Mouse (Mus musculus) splenic B cell, adult 2 months (primary cell): ENCODE data around the gene Tmem120b.

Experiments
- DNase-seq: peaks from one replicate; pipeline ENCODE4 v3.0.0-alpha.2; 2011; ENCODE audit warnings: low read depth, low spot score
- H3K27me3 ChIP-seq: 2 replicates; pipeline ENCODE4 v1.6.1; 2012; ENCODE audit warnings: mild to moderate bottlenecking, low read length, moderate library complexity, mixed read lengths; ENCODE audit not compliant: control insufficient read depth, poor library complexity, insufficient read depth, severe bottlenecking
- H3K36me3 ChIP-seq: 2 replicates; pipeline ENCODE4 v1.6.1; 2012; ENCODE audit warnings: mild to moderate bottlenecking, low read length, moderate library complexity, mixed read lengths; ENCODE audit not compliant: control insufficient read depth, poor library complexity, insufficient read depth, severe bottlenecking

The Tmem120b gene

DNA sequence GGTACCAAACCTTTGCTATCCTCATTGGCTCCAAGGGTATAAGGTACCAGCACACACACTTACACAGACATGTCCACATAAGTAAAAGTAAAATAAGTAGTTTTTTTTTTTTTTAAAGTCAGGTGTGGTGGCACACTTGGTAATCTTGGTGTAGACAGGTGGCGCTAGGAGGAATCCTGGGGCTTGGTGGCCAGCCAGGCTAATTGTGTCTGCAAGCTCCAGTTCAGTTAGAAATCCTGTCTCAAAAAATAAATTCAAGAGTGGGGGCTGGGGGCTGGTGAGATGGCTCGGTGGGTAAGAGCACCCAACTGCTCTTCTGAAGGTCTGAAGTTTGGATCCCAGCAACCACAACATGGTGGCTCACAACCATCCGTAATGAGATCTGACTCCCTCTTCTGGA, 5.1 kb upstream of the Tmem120b start:
- no peaks in the 10 kb centered on the region for H3K27me3 ChIP-seq
- DNase-seq, result no peak
- H3K36me3 ChIP-seq, result no peaks in the 10 kb centered on the region

DNA sequence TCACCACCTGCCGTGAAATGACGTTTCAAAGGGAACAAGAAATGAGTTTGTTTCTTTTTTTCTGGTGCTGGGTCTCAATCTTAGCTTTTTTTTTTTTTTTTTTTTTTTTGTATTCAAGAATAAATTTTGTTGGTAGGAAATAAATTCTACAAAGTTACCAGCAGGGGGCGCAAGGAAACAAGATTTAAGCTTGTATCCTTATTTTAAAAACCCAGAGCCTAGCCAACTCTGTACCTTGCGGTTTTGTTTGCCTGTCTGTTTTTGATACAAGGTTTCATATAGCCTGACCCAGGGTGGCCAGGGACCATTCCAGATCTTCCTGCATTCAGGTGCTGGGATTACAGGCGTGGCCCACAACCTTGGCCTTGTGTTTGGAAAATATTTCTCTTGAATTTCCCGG, 4.0 kb upstream of the Tmem120b start:
- no peaks in the 10 kb centered on the region for H3K36me3 ChIP-seq
- DNase-seq, result peak; percentile 92

DNA sequence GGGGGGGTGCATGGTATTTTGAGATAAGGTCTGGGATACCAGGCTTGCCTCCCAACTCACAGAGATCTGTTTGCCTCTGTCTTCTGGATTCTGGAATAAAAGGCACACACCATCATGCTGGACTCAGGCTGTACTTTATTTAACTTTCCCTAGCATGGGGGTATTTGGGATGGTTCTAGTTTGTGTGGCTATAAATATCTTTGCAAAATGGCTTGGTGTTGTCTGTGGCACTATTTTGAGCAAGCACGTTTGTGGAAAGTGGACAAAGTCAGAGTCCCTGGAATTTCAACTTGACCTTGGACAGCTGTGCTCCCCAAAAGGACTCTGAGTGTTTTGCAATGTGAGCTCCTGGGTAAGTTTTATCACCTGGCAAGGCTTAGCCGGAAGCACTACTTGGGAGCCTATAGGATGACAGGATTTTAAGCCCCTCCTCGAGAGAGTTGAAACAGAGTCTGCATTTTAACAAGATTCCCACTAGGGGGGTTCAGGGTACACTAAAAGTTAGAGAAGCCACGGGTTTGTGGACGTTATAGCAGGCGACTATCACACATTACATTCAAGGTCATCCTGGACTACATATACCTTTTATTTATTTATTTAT, 720 bp upstream of the Tmem120b start:
- peak; percentile 75 for DNase-seq
- H3K27me3 ChIP-seq, result no peaks in the 10 kb centered on the region

More for the DNA sequence above, 4.0 kb upstream of the Tmem120b start:
- H3K27me3 ChIP-seq, result no peaks in the 10 kb centered on the region

DNA sequence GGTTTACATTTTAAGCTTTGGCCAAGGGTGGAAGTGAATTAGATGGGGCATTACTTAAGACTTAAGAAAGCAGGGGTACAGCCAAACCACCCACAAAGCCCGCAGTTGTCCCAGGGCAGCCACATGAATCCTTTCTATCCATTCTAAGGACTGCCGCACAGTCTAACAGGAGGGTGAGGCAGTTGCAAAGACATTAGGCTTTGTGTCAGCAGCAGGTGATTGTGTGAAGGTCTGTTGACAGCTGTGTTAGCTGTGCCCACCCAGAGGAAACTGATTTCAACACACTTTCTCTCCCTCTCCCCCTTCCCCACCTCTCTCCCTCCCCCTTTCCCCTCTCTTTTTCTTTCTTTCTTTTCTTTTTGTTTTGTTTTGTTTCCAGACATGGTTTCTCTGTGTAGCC, 499 bp downstream of the Tmem120b start:
- no peak for DNase-seq
- Histone ChIP-seq H3K27me3 (no peaks in the 10 kb centered on the region), H3K36me3 (no peaks in the 10 kb centered on the region)

More for the DNA sequence above, 720 bp upstream of the Tmem120b start:
- no peaks in the 10 kb centered on the region for H3K36me3 ChIP-seq

DNA sequence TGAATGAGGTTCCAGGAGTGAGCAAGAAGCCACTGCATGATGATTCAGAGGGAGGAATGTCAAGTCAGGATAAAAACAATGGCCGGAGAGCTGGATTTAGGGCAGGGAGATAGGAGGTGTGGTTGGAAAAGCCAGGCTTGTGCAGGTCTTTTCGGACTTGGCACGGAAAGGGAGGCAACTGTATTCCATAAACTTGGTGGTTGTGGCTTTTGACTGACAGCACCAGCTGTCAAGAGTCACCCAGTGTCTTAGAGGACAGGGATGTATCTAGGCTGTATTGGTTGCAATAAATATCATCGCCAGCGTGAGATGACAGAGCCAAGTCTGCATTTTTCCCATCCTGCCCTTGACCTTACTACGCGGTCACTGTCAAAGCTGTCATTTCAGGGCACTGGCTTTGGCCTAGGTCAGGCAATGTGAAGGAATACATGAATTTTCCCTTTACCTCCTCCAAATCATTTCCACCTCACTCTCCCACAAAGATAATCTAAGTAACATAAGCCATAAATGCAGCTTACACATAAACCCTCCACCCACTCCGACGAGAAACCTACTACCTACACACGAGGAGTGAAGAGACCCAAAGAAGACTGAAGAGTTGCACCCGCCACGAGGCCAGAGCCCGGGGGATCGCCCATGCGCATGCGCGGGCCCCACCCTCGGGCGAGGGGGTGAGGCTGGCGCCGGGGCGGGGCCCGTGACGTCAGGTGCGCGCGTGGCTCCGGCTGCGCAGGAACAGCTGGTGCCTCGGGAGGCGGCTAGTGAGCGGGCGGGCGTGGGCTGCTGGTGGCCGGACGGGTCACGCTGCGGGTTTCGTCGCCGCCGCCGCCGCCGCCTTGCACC, 7.6 kb downstream of the Tmem120b start:
- H3K36me3 ChIP-seq, result no peaks in the 10 kb centered on the region
- DNase-seq, result peak; percentile 96
- no peaks in the 10 kb centered on the region for H3K27me3 ChIP-seq

DNA sequence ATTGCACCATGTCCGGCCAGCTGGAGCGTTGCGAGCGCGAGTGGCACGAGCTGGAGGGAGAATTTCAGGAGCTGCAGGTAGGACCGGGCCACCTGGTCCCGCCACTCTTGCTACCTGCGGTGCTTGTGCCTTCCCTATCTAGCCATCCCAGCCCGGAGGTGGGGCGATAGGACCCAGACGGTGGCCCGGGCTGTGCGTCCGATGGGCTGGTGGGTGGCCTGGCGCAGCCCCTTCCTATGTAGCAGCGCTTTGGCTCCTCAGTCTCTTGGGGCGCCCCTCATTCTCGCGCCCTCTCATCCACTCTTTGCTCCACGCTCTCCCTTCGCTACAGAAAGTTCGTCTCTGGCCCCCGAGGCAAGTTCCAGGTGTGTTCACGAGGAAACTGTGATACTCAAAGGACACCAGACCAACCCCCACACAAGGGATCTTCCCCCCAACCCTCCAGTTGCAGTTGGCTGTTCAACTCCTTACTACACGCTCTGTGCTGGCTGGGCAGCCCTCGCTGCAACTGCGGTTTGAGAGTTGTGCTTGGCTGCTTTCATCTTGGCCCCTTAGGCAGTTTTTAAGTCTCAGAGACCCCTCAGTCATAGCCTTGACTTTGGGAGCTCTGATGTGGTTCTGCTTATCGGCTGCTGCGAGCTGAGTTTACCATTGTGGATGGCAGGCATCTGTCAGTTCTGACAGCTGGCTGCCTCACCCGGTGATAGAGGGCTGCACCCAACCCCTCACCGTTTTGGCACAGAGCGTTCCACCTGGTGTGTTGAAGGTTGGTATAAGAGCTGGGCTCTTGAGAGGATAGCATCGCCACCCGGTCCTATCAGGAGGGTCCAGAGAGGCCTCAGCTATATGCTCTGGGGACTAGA, 8.4 kb downstream of the Tmem120b start:
- no peaks in the 10 kb centered on the region for H3K27me3 ChIP-seq
- DNase-seq, result peak; percentile 39
- no peaks in the 10 kb centered on the region for H3K36me3 ChIP-seq

DNA sequence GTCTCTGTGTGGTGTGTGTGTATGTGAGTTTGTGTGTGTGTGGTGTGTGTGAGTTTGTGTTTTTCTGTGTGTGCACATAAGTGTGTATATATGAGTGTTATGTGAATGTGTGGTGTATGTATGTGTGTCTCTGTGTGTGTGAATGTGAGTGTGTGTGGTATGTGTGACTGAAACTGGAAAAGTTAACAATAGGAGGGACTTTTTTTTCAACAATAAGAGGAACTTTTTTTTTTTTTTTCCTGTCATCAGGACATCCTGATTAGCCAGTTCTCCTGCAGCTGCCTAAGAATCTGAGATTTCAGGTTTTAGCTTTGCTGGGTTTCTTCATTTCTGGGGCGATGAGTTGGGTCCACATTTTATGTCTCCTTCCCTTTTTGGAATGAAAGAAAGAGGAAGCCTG, 11.4 kb downstream of the Tmem120b start:
- no peaks in the 10 kb centered on the region for H3K36me3 ChIP-seq
- DNase-seq, result no peak

DNA sequence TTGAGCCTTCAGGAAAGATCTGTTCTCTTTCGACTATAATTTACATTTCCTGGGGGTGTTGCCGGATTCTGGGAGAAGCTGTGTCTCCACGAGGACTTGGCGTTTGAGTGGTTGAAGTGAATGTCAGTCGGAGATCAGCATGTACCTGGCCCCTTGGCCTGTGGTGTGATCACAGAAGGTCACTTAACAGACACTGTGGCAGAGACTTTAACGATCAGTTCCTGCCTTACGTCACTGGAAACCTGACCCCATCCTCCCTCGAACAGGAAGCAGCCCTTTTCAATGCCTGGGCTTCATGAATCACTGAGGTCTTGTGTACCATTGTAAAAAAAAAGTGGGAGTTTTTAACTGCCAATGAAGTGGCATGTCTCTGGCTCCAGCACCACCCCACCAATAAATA, 11.8 kb downstream of the Tmem120b start:
- H3K27me3 ChIP-seq, result no peaks in the 10 kb centered on the region
- DNase-seq, result peak; percentile 48

More for the DNA sequence above, 11.4 kb downstream of the Tmem120b start:
- H3K27me3 ChIP-seq, result no peaks in the 10 kb centered on the region

DNA sequence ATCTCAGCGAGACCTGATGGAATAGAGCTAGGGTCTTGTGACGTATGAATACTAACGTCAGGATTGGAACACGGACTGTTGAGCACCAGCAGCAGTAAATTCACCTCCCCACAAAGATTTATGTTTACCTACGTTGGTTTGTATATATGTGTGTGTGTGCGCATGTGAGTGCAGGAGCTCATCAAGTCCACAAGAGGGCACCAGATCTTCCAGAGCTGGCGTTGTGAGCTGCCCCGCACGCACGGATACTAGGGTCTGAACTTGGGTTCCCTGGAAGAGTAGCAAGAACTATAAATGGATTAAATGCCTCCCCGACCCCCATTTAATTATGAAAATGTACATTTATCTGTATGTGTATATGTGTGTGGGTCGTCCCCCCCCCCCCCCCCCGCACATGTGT, 12.3 kb downstream of the Tmem120b start:
- DNase-seq, result no peak
- Histone ChIP-seq H3K36me3 (no peaks in the 10 kb centered on the region), H3K27me3 (no peaks in the 10 kb centered on the region)

More for the DNA sequence above, 11.8 kb downstream of the Tmem120b start:
- H3K36me3 ChIP-seq, result no peaks in the 10 kb centered on the region

DNA sequence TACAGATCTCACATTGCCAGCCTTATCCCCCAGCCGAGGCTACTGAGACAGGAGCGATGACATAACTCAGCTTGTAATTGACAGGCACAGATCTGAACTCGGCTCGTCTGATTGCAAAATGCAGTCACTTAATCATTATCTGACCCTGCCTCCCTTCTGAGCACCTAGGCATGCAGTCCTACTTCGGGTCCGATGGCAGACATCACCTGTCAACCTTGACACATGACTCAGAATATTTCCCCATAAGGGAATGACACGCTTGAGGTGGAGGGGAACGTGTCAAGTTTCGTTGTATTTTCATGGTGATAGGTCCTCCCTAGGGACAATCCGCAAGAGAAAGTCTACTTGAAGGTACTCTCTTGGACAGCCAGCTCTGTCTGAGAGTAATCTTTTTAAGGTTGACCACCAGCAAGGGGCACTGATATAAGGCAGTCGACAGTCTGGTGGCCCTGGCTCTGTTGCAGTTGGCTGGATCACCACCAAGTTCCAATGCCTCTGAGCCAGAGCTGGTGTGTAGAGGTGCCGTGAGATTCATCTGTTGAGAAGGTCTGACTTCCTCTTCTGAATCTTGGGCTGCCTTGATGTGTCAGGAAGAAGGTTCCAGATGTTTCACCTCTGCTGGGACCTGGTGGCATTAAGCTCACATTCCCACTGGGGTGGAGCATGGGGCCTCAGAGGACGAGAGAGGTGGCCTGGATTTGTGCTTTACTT, 15.3 kb downstream of the Tmem120b start:
- Histone ChIP-seq H3K36me3 (no peaks in the 10 kb centered on the region), H3K27me3 (no peaks in the 10 kb centered on the region)
- DNase-seq, result peak; percentile 49

DNA sequence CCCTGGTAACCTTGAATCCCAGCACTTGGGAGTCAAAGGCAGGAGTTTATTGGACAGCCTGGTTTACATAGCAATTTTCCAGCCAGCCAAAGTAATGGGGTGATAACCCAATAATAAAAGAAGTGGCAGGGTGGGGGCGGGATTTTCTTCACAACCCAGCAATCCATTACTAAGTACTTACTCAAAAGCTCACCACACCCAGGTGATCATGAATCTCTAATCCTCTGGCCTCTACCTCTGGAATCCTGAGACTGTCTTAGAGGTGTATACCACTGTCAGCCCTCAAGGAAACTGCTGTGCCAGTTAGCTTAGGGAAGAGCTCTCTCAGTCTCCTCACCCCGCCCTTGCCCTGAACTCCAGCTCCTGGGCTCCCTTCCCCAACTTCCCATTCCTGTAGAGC, 18.3 kb downstream of the Tmem120b start:
- no peak for DNase-seq
- no peaks in the 10 kb centered on the region for H3K36me3 ChIP-seq
- no peaks in the 10 kb centered on the region for H3K27me3 ChIP-seq

DNA sequence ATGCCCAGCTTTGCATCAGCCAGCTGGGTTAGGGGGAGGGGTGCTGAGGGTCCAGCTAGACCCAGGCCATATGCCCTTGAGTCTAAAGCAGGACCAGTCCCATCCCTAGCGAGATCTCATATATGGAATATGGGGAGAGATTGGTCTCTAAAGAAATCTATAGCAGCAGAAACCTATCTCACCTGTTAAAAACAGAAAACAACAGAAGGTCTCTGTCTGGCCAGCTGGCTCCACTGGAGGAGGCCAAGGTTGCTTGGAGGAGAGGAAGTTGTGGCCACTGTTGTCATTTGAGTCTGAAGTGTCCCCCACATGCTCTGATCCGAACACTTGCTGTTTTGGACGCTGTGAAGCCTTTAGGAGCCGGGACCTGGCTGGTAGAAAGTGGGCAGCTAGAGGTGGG, 20.6 kb downstream of the Tmem120b start:
- no peak for DNase-seq
- Histone ChIP-seq H3K36me3 (no peaks in the 10 kb centered on the region), H3K27me3 (no peaks in the 10 kb centered on the region)

DNA sequence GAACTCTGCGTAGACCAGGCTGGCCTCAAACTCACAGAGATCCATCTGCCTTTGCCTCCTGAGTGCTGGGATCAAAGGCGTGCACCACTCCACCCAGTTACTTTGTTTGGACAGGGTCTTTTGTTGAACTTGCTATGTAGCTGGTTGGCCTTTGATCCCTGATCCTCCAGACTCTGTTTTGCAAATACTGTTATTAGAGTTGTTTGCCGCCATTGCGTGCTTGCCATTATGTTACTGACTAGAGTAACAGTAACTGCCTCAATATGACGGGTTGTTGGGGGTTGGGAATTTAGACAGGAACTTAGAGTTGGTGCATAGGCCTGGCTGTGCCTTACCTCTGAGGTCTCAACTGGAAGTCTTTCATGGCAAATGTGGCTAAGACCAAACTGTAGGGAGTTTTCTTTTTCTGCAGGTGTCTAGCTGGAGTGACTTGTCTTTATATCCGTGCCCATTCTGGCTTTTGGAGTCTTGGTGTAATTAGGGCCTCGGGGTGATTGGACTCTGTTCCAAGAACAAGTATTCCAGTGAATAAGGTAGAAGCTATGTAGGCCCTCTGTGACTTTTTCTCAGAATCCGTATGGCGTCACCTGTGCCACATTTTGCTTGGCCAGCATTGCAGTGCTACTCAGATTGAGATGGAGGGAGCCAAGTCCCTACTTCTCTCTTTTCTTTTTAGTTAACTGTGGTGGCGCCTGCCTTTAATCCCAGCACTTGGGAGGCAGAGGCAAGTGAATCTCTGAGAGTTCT, 22.5 kb downstream of the Tmem120b start:
- no peak for DNase-seq
- no peaks in the 10 kb centered on the region for H3K27me3 ChIP-seq
- H3K36me3 ChIP-seq, result no peaks in the 10 kb centered on the region
